Mouse (Mus musculus): ENCODE results near the gene Gm45062.

DNA sequence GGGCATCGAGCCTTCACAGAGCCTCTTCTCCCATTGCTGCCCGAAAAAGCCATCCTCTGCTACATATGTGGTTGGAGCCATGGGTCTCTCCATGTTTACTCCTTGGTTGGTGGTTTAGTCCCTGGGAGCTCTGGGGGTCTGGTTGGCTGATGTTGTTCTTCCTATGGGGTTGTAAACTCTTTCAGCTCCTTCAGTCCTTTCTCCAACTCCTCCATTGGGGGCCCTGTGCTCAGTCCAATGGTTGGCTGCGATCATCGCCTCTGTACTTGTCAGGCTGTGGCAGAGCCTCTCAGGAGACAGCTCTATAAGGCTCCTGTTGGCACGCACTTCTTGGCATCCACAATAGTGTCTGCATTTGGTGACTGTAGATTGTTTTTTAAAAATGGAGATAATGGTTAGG, 285.6 kb downstream of the Gm45062 start:
- TF ChIP-seq GATA1 (IDR thresholded peaks at IDR 0.05; ENCODE audit: low read length) (no peak), TAL1 (IDR thresholded peaks at IDR 0.05; ENCODE audit: low read length) (no peak)

Measured in erythroblast, embryonic 14.5 days (primary cell).